Mouse (Mus musculus): ENCODE data around the gene Cyp2d9. TPM values are rescaled to one million over a fixed set of nuclear protein-coding genes. Genes with fewer than 3 reads are reported as not detected.

The Cyp2d9 gene
- total and polyA plus RNA-seq, 2 experiments from 2014 or later = not detected

GRCm38 (mm10) chr15:82402106-82402505, 31.1 kb upstream of the Cyp2d9 start:
- no peaks in the 10 kb centered on the region for H3K9me3 ChIP-seq (replicated peaks; ENCODE audit: control insufficient read depth, low read length)
- no peak overlapping the region for H3K27ac ChIP-seq (ENCODE audit: low read depth)
- H3K4me2 ChIP-seq (ENCODE audit: low read depth, low read length) = no peak overlapping the region
- DNase-seq (ENCODE audit: low spot score) = no peak
- no peaks in the 10 kb centered on the region for H3K4me1 ChIP-seq (ENCODE audit: control insufficient read depth, insufficient read depth)
- no peak for ATAC-seq (ENCODE audit: insufficient read depth, low read depth)
- H3K9ac ChIP-seq (replicated peaks; ENCODE audit: low read depth, low read length) = no peak overlapping the region
- H3K27me3 ChIP-seq (ENCODE audit: control insufficient read depth, insufficient read depth, low read length) = no peaks in the 10 kb centered on the region
- TF ChIP-seq EP300 (IDR thresholded peaks at IDR 0.05; ENCODE audit: low read depth) (no peak), CTCF (IDR thresholded peaks at IDR 0.05; ENCODE audit: low read depth) (no peak)
- H3K4me3 ChIP-seq (ENCODE audit: low read depth, low read length) = no peak overlapping the region
- no peaks in the 10 kb centered on the region for H3K36me3 ChIP-seq (replicated peaks; ENCODE audit: control insufficient read depth, insufficient read depth, low read length)

- H3K4me2 ChIP-seq (ENCODE audit: low read depth, low read length) = no peak overlapping the region
- 84% methylated on average over 6 of the region's 6 CpGs for WGBS
- H3K4me1 ChIP-seq (ENCODE audit: control insufficient read depth, insufficient read depth) = no peaks in the 10 kb centered on the region
- no peaks in the 10 kb centered on the region for H3K9me3 ChIP-seq (replicated peaks; ENCODE audit: control insufficient read depth, low read length)
- TF ChIP-seq EP300 (IDR thresholded peaks at IDR 0.05; ENCODE audit: low read depth) (no peak), CTCF (IDR thresholded peaks at IDR 0.05; ENCODE audit: low read depth) (no peak)
- no peak overlapping the region for H3K4me3 ChIP-seq (ENCODE audit: low read depth, low read length)
- no peaks in the 10 kb centered on the region for H3K27me3 ChIP-seq (ENCODE audit: control insufficient read depth, insufficient read depth, low read length)
- H3K9ac ChIP-seq (replicated peaks; ENCODE audit: low read depth, low read length) = no peak overlapping the region
- no peak overlapping the region for H3K27ac ChIP-seq (ENCODE audit: low read depth)
- ATAC-seq (ENCODE audit: insufficient read depth, low read depth) (no peak), DNase-seq (ENCODE audit: low spot score) (no peak)
- no peaks in the 10 kb centered on the region for H3K36me3 ChIP-seq (replicated peaks; ENCODE audit: control insufficient read depth, insufficient read depth, low read length)
Observed at GRCm38 (mm10) chr15:82402741-82403140, 30.5 kb upstream of the Cyp2d9 start.

DNA sequence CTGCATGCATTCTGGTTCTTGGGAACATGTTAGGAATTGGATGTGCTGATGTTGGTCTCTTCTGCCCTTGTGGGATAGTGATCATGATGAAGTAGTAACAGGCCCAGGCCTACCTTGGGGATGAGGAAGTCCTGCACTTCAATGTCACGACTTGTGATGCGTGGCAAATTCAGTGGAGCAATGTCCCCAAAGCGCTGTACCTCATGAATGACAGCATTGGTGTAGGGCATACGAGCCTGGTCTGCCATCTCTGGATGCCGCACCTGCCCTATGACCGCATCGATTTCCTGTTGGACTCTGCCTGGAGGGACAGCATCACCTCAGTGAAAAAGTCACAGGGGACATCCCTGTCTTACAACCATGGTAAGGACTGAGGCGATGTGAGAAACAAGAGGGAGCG, 29.6 kb upstream of the Cyp2d9 start:
- H3K9me3 ChIP-seq (replicated peaks; ENCODE audit: control insufficient read depth, low read length) = no peaks in the 10 kb centered on the region
- TF ChIP-seq EP300 (IDR thresholded peaks at IDR 0.05; ENCODE audit: low read depth) (no peak), CTCF (IDR thresholded peaks at IDR 0.05; ENCODE audit: low read depth) (no peak)
- ATAC-seq (ENCODE audit: insufficient read depth, low read depth) (no peak), DNase-seq (ENCODE audit: low spot score) (no peak)
- no peaks in the 10 kb centered on the region for H3K27me3 ChIP-seq (ENCODE audit: control insufficient read depth, insufficient read depth, low read length)
- H3K4me2 ChIP-seq (ENCODE audit: low read depth, low read length) = no peak overlapping the region
- WGBS = 91% methylated on average over 8 of the region's 9 CpGs
- no peaks in the 10 kb centered on the region for H3K36me3 ChIP-seq (replicated peaks; ENCODE audit: control insufficient read depth, insufficient read depth, low read length)
- H3K4me3 ChIP-seq (ENCODE audit: low read depth, low read length) = no peak overlapping the region
- no peak overlapping the region for H3K9ac ChIP-seq (replicated peaks; ENCODE audit: low read depth, low read length)
- H3K4me1 ChIP-seq (ENCODE audit: control insufficient read depth, insufficient read depth) = no peaks in the 10 kb centered on the region
- no peak overlapping the region for H3K27ac ChIP-seq (ENCODE audit: low read depth)

- Histone ChIP-seq H3K4me1 (ENCODE audit: control insufficient read depth, insufficient read depth) (no peaks in the 10 kb centered on the region), H3K4me3 (ENCODE audit: low read depth, low read length) (no peak overlapping the region), H3K9me3 (replicated peaks; ENCODE audit: control insufficient read depth, low read length) (no peaks in the 10 kb centered on the region), H3K4me2 (ENCODE audit: low read depth, low read length) (no peak overlapping the region), H3K36me3 (replicated peaks; ENCODE audit: control insufficient read depth, insufficient read depth, low read length) (no peaks in the 10 kb centered on the region), H3K27me3 (ENCODE audit: control insufficient read depth, insufficient read depth, low read length) (no peaks in the 10 kb centered on the region), H3K27ac (ENCODE audit: low read depth) (no peak overlapping the region), H3K9ac (replicated peaks; ENCODE audit: low read depth, low read length) (no peak overlapping the region)
- no peak for TF ChIP-seq EP300 (IDR thresholded peaks at IDR 0.05; ENCODE audit: low read depth)
- TF ChIP-seq CTCF (IDR thresholded peaks at IDR 0.05; ENCODE audit: low read depth) = no peak
- no peak for DNase-seq (ENCODE audit: low spot score)
- ATAC-seq (ENCODE audit: insufficient read depth, low read depth) = no peak
- 77% methylated on average over 3 of the region's 3 CpGs for WGBS
Observed at GRCm38 (mm10) chr15:82404163-82404562, 29.1 kb upstream of the Cyp2d9 start.

GRCm38 (mm10) chr15:82406981-82407380, 26.3 kb upstream of the Cyp2d9 start, which contains the start of gene Cyp2d10:
Gene Cyp2d10 (minus strand): TSS chr15:82407195.
- Histone ChIP-seq H3K4me2 (ENCODE audit: low read depth, low read length) (no peak within 1 kb of the TSS), H3K27me3 (ENCODE audit: control insufficient read depth, insufficient read depth, low read length) (no peaks in the 10 kb centered on the region), H3K27ac (ENCODE audit: low read depth) (no peak within 1 kb of the TSS), H3K9ac (replicated peaks; ENCODE audit: low read depth, low read length) (no peak within 1 kb of the TSS), H3K4me3 (ENCODE audit: low read depth, low read length) (no peak within 1 kb of the TSS), H3K9me3 (replicated peaks; ENCODE audit: control insufficient read depth, low read length) (no peaks in the 10 kb centered on the region), H3K36me3 (replicated peaks; ENCODE audit: control insufficient read depth, insufficient read depth, low read length) (no peaks in the 10 kb centered on the region), H3K4me1 (ENCODE audit: control insufficient read depth, insufficient read depth) (no peaks in the 10 kb centered on the region)
- DNase-seq (ENCODE audit: low spot score) (no peak), ATAC-seq (ENCODE audit: insufficient read depth, low read depth) (no peak)
- no peak for TF ChIP-seq EP300 (IDR thresholded peaks at IDR 0.05; ENCODE audit: low read depth)
- no peak for TF ChIP-seq CTCF (IDR thresholded peaks at IDR 0.05; ENCODE audit: low read depth)
- WGBS = 90% methylated on average over 6 of the region's 6 CpGs

- H3K9ac ChIP-seq (replicated peaks; ENCODE audit: low read depth, low read length) = no peak overlapping the region
- no peak overlapping the region for H3K4me3 ChIP-seq (ENCODE audit: low read depth, low read length)
- H3K9me3 ChIP-seq (replicated peaks; ENCODE audit: control insufficient read depth, low read length) = no peaks in the 10 kb centered on the region
- no peaks in the 10 kb centered on the region for H3K27me3 ChIP-seq (ENCODE audit: control insufficient read depth, insufficient read depth, low read length)
- 73% methylated on average over 4 of the region's 4 CpGs for WGBS
- H3K4me2 ChIP-seq (ENCODE audit: low read depth, low read length) = no peak overlapping the region
- no peak for TF ChIP-seq CTCF (IDR thresholded peaks at IDR 0.05; ENCODE audit: low read depth)
- no peak for TF ChIP-seq EP300 (IDR thresholded peaks at IDR 0.05; ENCODE audit: low read depth)
- ATAC-seq (ENCODE audit: insufficient read depth, low read depth) (no peak), DNase-seq (ENCODE audit: low spot score) (no peak)
- H3K27ac ChIP-seq (ENCODE audit: low read depth) = no peak overlapping the region
- no peaks in the 10 kb centered on the region for H3K4me1 ChIP-seq (ENCODE audit: control insufficient read depth, insufficient read depth)
- no peaks in the 10 kb centered on the region for H3K36me3 ChIP-seq (replicated peaks; ENCODE audit: control insufficient read depth, insufficient read depth, low read length)
Observed at GRCm38 (mm10) chr15:82407536-82407935, 25.7 kb upstream of the Cyp2d9 start.
